Mouse (Mus musculus): ENCODE results near the gene Arhgef15.

DNA sequence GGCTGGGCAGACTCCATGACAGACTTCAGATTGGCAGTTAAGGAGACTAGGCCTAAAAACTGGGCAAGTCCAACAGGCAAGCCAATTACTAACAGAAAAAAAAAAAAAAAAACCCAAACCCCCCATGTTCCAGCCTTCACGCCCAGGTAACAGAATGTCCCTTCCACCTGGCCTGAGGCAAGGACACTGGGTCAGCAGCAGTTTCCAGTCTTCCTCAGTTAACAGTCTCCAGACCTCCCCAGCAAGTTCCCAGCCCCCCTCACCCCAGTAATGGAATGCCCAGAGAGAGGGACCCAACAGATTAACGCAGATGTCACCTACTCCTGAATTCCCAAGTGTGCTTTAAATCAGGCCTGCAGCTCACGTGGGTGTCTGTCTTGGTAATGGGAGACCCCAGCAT lies 34.1 kb downstream of the Arhgef15 start:
- TF ChIP-seq CTCF (IDR thresholded peaks at IDR 0.05; ENCODE audit: insufficient read depth, low read depth, low read length) (no peak), POLR2A (IDR thresholded peaks at IDR 0.05; ENCODE audit: insufficient read depth, low read depth, low read length) (no peak)

Measured in olfactory bulb, adult 2 months (tissue).